Mouse (Mus musculus): Measurements from ENCODE around the gene Adam8.

The Adam8 gene

DNA sequence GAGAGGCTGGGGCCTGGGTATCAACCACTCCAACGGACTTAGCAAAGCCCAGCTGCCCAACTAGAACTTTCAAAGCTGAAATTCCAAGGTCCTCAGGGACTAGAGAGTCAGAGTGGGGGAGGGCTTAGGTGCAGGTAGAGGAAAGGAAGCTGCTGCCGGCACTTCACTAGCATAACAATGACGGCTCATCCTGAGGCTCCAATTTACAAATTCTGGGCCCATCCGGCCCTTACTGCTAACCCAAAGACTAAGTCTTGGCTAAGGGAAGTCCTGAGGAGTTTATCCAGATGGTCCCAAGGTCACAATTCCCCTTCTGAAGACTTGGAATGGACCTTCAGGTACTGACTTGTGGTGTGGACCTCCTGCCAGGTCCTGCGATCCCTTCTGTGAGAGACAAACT is 46.8 kb downstream of the Adam8 start:
- peak; percentile 17 for DNase-seq (ENCODE audit: low spot score)

DNA sequence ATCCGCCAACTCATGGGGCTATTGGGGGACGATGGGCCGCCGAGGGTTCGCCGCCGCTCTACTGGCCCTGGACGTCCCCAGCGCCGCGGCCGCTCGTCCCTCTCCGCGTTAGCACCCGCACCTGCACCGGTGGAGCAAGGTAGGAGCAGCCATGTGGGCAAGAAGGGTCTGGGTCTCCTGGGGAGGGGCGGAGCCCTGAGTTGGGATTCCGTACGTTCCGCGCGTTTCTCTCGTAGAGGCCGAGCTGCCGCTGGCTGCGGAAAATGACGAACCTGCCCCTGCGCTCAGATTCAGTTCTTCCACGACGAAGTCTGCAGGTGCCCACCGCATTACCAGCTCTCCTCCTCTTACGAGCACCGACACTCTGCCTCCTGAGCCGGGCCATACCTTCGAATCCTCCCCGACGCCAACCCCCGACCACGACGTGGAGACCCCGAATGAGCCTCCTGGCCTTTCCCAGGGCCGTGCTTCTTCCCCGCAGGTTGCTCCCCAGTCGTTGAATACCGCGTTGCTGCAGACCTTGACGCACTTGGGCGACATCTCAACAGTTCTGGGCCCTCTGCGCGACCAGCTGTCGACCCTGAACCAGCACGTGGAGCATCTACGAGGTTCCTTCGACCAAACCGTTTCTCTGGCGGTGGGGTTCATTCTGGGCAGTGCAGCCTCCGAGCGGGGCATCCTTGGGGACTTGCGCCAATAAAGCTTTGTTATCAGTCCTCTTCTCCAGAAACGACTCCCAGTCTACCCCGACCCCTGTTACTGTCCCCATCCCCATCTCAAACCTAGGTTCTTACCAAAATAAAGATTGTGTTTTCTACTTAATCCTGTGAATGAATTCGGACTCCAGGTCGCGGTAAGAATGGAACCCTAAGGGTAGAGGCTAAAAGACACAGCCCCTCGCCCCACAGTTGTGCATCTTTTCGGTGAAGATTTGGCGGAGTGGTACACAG is 47.8 kb downstream of the Adam8 start:
- peak; percentile 22 for DNase-seq (ENCODE audit: low spot score)

DNA sequence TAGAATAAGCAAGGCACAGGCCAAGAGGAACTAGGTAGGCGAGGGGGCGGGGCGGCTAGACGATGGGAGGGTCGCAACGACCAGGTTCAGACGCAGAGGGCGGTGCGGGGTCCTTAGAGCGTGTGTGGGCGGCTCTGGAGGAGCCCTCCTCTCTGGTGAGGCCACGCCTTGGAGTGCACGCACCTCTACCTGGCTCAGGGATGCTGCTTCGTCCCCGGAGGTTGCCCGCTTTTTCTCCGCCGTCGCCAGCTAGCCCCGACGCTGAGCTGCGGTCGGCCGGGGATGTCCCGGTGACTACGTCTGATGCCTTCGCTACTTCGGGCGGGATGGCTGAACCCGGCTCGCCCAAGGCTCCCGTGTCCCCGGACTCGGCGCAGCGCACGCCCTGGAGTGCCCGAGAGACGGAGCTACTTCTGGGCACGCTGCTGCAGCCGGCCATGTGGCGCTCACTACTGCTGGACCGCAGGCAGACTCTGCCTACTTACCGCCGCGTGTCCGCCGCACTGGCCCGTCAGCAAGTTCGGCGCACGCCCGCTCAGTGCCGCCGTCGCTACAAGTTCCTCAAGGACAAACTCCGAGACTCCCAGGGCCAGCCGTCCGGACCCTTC is 48.6 kb downstream of the Adam8 start, which contains the start of gene Utf1:
Gene Utf1 (plus strand): TSS at position 116 of the 608 bp plus-strand sequence.
- peak; percentile 60 for DNase-seq (ENCODE audit: low spot score)

DNA sequence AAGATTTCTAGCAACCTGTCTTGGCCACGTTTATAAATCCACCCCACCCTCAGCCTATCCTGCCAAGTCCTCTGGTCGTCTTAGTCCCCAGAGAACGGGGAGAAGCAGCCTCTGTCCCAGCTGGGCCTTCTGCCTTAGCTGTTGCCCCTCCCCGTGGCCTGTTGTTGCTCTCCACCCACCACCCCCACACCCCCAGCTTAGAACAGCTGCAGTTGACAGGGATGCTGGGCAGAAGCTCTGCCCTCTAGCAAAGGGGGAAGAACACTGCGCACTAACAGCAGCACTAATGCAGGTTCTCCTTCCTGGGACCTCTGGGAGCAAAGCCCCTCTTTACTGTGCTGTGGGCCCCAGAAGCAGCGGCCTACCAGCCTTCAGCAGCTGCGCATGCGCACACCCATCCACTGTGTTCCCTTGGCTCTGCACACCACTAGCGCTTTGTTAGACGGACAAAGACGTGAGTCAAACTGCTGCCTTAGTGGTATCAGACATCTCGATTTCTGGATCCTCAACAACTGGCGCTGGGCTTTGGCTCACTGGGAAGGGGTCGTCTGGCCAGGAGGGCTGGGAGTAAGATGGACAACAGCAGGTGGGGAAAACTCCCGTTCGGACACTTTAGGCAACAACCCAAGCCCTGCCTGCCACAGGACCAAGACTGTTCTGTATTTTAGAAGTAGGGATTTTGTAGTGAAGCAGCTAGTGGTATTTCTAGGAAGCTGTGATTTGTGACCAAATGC is 51.7 kb downstream of the Adam8 start:
- no peak for DNase-seq (ENCODE audit: low spot score)

DNA sequence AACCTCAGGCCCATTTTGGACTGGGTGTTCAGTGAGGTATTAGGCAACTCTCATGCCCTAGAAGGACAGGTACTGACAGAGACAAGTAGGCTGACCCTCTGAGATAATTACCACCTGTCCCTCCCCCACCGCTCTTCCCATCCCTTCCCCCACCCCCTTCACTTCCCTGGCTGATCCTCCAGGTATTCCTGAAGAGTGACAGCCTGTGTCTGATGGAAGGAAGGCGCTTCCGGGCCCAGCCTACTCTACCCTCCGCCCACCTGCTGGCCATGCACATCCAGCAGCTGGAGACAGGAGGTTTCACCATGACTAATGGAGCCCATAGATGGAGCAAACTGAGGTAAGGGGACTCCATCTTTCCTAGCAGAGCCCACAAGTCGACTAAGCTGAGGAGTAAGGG is 54.6 kb downstream of the Adam8 start:
- DNase-seq (ENCODE audit: low spot score), result no peak

DNA sequence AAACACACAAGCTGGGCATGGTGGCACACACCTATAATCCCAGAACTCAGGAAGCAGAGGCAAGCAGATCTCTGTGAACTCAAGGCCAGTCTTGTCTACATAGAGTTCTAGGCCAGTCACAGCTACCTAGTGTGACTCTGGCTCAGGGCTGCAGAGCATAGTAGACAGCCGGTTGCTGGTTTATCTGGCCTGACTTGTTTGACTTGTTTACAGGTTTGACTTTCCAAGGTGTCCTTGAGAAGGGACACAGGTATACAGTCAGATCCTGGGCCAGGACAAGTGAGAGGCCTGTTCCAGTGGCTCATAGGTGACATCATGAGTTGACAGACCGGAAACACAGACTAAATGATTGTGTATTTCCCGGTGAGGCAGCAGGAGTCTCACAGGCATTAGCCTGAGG is 55.2 kb downstream of the Adam8 start:
- no peak for DNase-seq (ENCODE audit: low spot score)

DNA sequence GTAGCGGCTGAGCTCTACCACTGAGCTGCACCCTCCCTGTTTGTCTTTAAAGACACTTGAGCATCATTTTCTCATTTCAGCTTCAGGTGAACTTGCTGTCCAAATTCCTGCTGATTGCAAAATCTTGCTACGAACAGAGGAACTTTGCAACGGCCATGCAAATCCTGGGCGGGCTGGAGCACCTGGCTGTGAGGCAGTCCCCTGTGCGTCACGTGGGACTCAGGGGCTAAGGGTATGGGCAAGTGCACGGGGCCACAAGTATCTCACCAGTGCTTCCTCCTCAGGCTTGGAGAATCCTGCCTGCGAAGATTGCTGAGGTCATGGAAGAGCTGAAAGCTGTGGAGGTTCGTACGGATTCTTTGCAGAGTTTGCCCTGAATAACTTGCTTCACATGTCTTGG is 55.7 kb downstream of the Adam8 start:
- DNase-seq (ENCODE audit: low spot score), result no peak

DNA sequence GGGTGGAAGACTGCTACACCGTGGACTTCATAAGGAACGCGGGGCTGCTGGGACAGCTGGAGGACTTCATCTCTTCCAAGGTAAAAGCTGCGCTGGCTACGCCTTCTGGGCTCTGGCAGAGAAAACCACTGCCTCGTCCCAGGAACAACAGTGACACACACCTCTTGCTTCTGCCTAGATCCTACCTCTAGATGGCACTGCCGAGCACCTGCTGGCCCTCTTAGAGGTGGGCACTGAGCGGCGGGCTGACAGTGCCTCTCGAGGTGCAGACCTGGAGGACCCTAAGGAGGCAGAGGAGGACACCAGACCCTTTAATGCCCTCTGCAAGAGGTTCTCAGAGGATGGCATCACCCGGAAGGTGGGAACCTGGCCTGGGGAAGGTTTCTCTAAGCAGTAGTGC is 61.6 kb downstream of the Adam8 start:
- peak; percentile 76 for DNase-seq (ENCODE audit: low spot score)

Measured in embryo, embryonic 10.5 days (tissue).